Mouse (Mus musculus): Measurements from ENCODE around the gene Zfp106.
"Not testable (repeated sequence)": the region's sequence is repeated elsewhere in the genome, so short reads cannot be mapped to it uniquely, and the experiment has no call there.

The Zfp106 gene

DNA sequence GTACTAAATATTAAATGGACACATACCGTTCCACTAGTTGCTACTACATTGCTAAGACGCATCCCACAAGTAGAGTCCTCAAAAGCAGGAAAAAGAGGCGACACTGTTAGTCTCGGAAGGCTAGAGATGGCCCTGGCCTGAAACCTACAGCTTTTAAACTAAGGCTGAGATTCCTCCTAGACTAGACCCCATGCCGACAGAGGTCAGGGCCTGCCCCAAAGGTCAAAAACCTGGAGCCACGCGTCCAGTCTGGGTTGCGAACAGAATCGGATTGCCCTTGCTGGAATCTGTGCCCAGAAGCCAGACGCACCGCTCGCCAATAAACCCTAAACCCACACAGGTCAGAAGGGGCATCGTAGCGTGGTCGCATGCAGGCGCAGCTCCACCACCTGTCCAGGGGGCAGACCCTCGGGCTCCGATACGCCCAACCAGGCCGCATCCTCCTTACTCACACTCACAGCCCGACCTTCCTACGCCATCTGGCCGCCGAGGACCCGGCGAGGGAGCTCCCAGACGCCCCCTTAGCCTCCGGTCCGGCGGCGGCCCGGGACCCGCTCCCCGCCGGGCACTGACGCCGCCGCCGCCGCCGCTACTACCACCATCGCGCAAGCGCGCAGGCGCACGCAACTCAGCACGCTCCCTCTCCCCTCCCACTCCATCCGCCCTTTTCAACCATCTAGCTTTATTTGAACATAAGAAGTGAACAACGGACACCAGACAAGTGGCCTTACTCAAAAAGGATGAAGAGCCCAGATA is at the start of gene Zfp106:
Zfp106 (minus strand) TSS at position 609 of the 756 bp plus-strand sequence.
- DNase-seq (ENCODE audit: low spot score), result peak; percentile 93

GRCm38 (mm10) chr2:120608830-120609723 is 45.4 kb upstream of the Zfp106 start, which contains the start of the genes Haus2 and Lrrc57:
Haus2 (plus strand) TSS chr2:120609383.
Lrrc57 (minus strand) TSS chr2:120609520.
- peak; percentile 93 for DNase-seq (ENCODE audit: low spot score)

- no peak for DNase-seq (ENCODE audit: low spot score)
Measured at GRCm38 (mm10) chr2:120606021-120606690, 42.5 kb upstream of the Zfp106 start.

GRCm38 (mm10) chr2:120599506-120599905 is 35.9 kb upstream of the Zfp106 start:
- DNase-seq (ENCODE audit: low spot score), result no peak

DNA sequence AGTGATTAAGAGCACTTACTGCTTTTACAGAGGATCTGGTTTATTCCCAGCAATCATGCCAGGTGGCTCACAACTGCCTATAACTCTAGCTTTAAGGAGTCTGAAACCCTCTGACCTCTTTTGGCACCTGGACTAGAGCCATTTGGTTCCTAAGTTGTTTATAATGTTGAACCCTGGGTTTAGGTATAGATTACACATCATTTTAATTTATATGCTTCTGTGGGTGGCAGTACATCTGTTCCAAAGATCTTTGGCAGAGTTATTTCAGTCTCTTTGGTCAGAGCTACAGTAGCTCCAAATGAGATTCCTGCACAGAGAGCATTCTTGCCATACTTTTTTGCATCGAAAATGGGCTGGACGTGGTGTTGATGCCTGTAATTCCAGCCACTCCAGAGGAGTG is 34.1 kb upstream of the Zfp106 start:
- no peak for DNase-seq (ENCODE audit: low spot score)

DNA sequence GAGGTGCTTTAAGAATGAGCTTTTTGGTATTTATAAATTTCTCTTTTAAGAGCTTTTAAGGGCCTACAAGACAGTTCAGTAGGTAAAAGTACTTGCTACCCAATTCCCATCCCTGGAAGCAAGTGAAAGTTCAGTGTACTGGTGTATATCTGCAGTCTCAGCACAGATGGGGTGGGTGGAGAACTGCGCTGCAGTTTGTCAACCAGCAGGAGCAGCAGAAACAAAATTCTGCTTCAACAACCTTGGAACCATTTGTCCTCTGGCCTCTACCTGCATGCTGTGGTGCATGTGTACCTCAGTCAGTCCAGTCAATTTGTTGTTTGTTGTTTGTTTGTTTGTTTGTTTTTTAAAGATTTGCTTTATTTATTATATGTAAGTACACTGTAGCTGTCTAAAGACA is 28.6 kb upstream of the Zfp106 start:
- DNase-seq (ENCODE audit: low spot score), result no peak

- no peak for DNase-seq (ENCODE audit: low spot score)
Measured at GRCm38 (mm10) chr2:120589759-120590158, 26.1 kb upstream of the Zfp106 start.

GRCm38 (mm10) chr2:120578286-120578685 is 14.6 kb upstream of the Zfp106 start:
- peak; percentile 66 for DNase-seq (ENCODE audit: low spot score)

- DNase-seq (ENCODE audit: low spot score), result no peak
Measured at GRCm38 (mm10) chr2:120577799-120578198, 14.2 kb upstream of the Zfp106 start.

GRCm38 (mm10) chr2:120575978-120576377 is 12.3 kb upstream of the Zfp106 start:
- DNase-seq (ENCODE audit: low spot score), result no peak

GRCm38 (mm10) chr2:120575121-120575520 is 11.5 kb upstream of the Zfp106 start:
- no peak for DNase-seq (ENCODE audit: low spot score)

DNA sequence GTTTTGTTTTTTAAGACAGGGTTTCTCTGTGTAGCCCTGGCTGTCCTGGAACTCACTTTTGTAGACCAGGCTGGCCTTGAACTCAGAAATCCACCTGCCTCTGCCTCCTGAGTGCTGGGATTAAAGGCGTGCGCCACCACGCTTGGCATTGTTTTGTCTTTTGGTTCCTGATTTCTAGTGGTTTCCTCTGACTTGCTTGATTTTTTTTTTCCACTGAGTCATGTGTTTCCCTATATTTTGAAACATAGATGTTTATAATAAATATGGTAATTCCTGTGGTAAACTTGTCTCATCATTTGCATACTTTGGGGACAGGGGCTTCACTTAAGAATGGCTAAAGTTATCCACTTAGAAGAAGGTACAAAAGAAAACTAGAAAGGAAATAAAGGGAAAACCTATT is 8.5 kb upstream of the Zfp106 start:
- not testable (repeated sequence) for DNase-seq (ENCODE audit: low spot score)

- no peak for DNase-seq (ENCODE audit: low spot score)
Measured at GRCm38 (mm10) chr2:120571081-120571480, 7.4 kb upstream of the Zfp106 start.

DNA sequence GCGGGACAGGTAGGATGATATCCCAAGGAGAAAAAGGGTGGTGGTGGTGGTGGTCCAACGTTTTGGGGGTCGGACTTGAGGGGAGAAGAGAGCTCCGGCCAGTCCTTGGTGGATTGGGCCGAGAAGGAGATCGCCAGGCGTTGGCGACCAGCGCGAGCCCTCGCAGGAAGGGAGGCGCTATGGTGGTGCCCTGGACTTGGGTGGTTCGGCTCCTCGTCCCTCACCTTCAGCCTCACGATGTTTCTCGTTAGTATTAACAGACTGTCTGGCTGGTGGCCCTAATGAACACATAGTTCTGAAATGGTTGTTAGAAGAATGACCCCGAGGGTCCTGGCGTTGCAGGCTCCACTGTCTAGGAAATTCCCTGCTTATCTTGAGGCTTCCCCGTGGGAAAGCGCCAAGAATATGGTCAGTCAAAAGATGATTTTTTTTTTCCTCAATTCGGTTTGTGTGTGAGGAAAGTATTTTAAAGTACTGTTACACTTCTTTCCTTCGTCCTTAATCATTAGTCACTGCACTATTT is 4.2 kb upstream of the Zfp106 start:
- no peak for DNase-seq (ENCODE audit: low spot score)

DNA sequence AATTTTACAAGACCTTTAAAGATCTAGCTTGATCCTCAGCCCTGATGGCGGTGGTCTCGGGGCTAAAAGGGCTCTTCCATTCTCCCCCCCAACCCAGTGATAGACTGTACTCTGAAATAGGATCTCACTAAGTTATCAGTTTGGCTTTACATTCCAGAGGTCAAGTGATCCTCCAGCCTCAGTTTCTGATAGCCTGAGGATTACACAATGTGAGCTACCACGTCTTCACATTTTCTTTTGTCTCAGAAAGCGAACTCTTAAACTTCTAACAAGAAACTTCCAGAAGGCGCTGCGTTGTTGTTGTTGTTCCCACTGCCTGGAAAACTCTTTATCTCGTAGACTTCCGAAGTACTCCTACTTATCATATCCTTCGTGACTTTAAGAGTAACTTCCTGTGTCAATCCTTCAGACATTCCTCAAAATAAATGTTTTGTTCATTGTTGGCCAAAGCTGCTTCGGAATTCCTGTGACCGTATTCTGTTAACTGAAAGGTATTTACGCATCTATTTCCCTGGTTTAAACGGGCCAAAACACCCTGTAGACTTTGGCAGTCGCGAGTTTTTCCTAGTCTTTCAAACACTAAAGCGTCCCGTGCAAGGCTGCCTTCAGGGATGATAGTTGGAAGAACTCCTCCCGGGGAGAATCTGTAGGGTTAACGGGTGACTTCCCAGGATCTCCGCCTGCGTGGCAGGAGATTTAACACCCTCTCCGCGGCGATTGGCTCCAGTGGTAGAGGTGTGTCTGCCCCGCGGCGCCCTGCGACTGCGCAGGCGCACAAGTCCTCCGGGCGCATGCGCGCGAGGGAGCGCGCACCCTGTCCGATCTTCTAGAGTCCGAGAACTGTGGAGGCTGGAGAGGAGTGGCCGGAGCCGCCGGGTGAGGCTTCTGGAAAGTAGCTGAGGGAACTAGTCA is 3.5 kb upstream of the Zfp106 start, which contains the start of gene Snap23:
Snap23 (plus strand) TSS at position 786 of the 912 bp plus-strand sequence.
- DNase-seq (ENCODE audit: low spot score), result peak; percentile 96

DNA sequence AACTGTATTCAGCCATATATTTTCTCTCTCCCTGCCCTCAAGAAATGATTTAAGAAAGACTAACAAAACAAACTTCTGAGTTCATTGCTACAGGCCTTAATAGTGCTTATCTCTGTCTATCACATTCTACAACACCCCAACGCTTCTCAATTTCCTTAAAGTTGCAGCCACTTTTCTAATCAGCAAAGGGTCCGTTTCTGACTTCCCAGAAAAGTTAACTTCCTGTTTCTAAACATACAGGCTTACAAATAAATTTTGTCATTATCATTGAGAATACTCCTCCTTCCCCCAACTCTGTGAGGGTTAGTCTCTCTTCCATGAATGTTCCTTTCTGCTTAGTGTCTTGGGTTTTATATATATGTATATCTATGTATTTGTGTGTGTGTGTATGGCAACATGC is 1.7 kb upstream of the Zfp106 start:
- DNase-seq (ENCODE audit: low spot score), result no peak

GRCm38 (mm10) chr2:120564548-120565188 is 1.0 kb upstream of the Zfp106 start:
- not testable (repeated sequence) for DNase-seq (ENCODE audit: low spot score)

DNA sequence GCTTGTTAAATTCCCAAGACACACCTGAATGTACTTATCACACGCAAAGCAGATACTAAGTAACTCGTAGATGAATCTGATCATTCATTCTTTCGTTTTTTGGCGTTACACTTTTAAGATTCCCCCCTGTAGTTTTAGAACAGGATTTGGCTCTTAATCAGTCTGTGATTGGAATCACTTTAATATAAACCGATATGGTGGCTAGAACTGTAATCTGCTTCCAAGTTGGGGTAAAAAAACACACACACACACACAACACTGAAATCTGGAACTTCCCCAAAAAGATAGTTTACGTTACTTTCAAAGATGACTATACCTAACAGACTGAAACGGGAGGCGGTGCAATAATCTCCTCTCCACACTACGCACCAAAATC is 796 bp downstream of the Zfp106 start:
- DNase-seq (ENCODE audit: low spot score), result no peak

DNA sequence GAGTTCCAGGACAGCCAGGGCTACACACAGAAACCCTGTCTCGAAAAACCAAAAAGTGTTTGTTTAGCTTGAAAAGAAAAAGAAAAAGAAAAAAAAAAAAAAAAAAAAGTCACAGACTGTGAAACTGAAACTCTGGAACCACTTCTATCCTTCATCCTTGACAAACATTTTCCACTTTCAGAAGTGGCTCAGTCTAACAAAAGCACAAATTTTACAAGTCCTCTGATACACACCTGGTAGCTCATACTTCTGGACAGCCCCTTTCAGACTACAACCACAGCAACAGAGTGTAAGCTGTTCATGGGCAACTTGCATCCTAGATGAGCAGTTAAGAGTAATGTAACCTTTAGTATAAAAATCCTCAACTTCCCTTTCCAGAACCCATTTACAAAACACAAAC is 2.1 kb downstream of the Zfp106 start:
- DNase-seq (ENCODE audit: low spot score), result no peak

GRCm38 (mm10) chr2:120558813-120559212 is 4.8 kb downstream of the Zfp106 start:
- DNase-seq (ENCODE audit: low spot score), result peak; percentile 12

All from lung, postnatal 25 days (tissue).